Mouse (Mus musculus): ENCODE measurements around the gene Lsm4. TPM values are rescaled to one million over a fixed set of nuclear protein-coding genes. Genes with fewer than 3 reads are reported as not detected.

Lsm4 gene
- total RNA-seq, 1 experiment from 2014 or later: 134 TPM

GRCm38 (mm10) chr8:70672325-70673078 lies 546 bp upstream of the Lsm4 start:
- ATAC-seq (ENCODE audit: extremely low read depth, insufficient number of reproducible peaks, low FRiP score, poor library complexity, severe bottlenecking): no peak

- ATAC-seq (ENCODE audit: extremely low read depth, insufficient number of reproducible peaks, low FRiP score, poor library complexity, severe bottlenecking): no peak
Measured at GRCm38 (mm10) chr8:70674109-70674508, 1.1 kb downstream of the Lsm4 start.

GRCm38 (mm10) chr8:70674716-70675115 lies 1.7 kb downstream of the Lsm4 start:
- no peak for ATAC-seq (ENCODE audit: extremely low read depth, insufficient number of reproducible peaks, low FRiP score, poor library complexity, severe bottlenecking)

- ATAC-seq (ENCODE audit: extremely low read depth, insufficient number of reproducible peaks, low FRiP score, poor library complexity, severe bottlenecking): no peak
Measured at GRCm38 (mm10) chr8:70675336-70675735, 2.3 kb downstream of the Lsm4 start.

- ATAC-seq (ENCODE audit: extremely low read depth, insufficient number of reproducible peaks, low FRiP score, poor library complexity, severe bottlenecking): no peak
Measured at GRCm38 (mm10) chr8:70677451-70678080, 4.5 kb downstream of the Lsm4 start.

GRCm38 (mm10) chr8:70678679-70679078 lies 5.6 kb downstream of the Lsm4 start:
- no peak for ATAC-seq (ENCODE audit: extremely low read depth, insufficient number of reproducible peaks, low FRiP score, poor library complexity, severe bottlenecking)

GRCm38 (mm10) chr8:70679404-70679803 lies 6.4 kb downstream of the Lsm4 start:
- no peak for ATAC-seq (ENCODE audit: extremely low read depth, insufficient number of reproducible peaks, low FRiP score, poor library complexity, severe bottlenecking)

- no peak for ATAC-seq (ENCODE audit: extremely low read depth, insufficient number of reproducible peaks, low FRiP score, poor library complexity, severe bottlenecking)
Measured at GRCm38 (mm10) chr8:70680039-70680438, 7.0 kb downstream of the Lsm4 start.

GRCm38 (mm10) chr8:70681410-70681809 lies 8.4 kb downstream of the Lsm4 start:
- no peak for ATAC-seq (ENCODE audit: extremely low read depth, insufficient number of reproducible peaks, low FRiP score, poor library complexity, severe bottlenecking)

- ATAC-seq (ENCODE audit: extremely low read depth, insufficient number of reproducible peaks, low FRiP score, poor library complexity, severe bottlenecking): no peak
Measured at GRCm38 (mm10) chr8:70682193-70682592, 9.1 kb downstream of the Lsm4 start.

GRCm38 (mm10) chr8:70682692-70683091 lies 9.6 kb downstream of the Lsm4 start:
- peak; percentile 67 for ATAC-seq (ENCODE audit: extremely low read depth, insufficient number of reproducible peaks, low FRiP score, poor library complexity, severe bottlenecking)

- no peak for ATAC-seq (ENCODE audit: extremely low read depth, insufficient number of reproducible peaks, low FRiP score, poor library complexity, severe bottlenecking)
Measured at GRCm38 (mm10) chr8:70684291-70684690, 11.2 kb downstream of the Lsm4 start.

- no peak for ATAC-seq (ENCODE audit: extremely low read depth, insufficient number of reproducible peaks, low FRiP score, poor library complexity, severe bottlenecking)
Measured at GRCm38 (mm10) chr8:70687576-70687975, 14.5 kb downstream of the Lsm4 start.

GRCm38 (mm10) chr8:70688136-70688535 lies 15.1 kb downstream of the Lsm4 start:
- ATAC-seq (ENCODE audit: extremely low read depth, insufficient number of reproducible peaks, low FRiP score, poor library complexity, severe bottlenecking): no peak

GRCm38 (mm10) chr8:70689892-70690390 lies 16.9 kb downstream of the Lsm4 start:
- no peak for ATAC-seq (ENCODE audit: extremely low read depth, insufficient number of reproducible peaks, low FRiP score, poor library complexity, severe bottlenecking)

GRCm38 (mm10) chr8:70691230-70691629 lies 18.2 kb downstream of the Lsm4 start:
- no peak for ATAC-seq (ENCODE audit: extremely low read depth, insufficient number of reproducible peaks, low FRiP score, poor library complexity, severe bottlenecking)

- no peak for ATAC-seq (ENCODE audit: extremely low read depth, insufficient number of reproducible peaks, low FRiP score, poor library complexity, severe bottlenecking)
Measured at GRCm38 (mm10) chr8:70691727-70692231, 18.7 kb downstream of the Lsm4 start.

- no peak for ATAC-seq (ENCODE audit: extremely low read depth, insufficient number of reproducible peaks, low FRiP score, poor library complexity, severe bottlenecking)
Measured at GRCm38 (mm10) chr8:70693636-70694035, 20.6 kb downstream of the Lsm4 start.

GRCm38 (mm10) chr8:70695318-70696018 lies 22.4 kb downstream of the Lsm4 start:
- peak; percentile 21 for ATAC-seq (ENCODE audit: extremely low read depth, insufficient number of reproducible peaks, low FRiP score, poor library complexity, severe bottlenecking)
